Mouse (Mus musculus) G1E (cell line): ENCODE measurements at regions not wholly inside any gene's neighbourhood (a gene's known extent, or its start where the extent isn't known, plus 50 kb on each side); places are given as distances from the start of the nearest gene placed in this dataset.

ENCODE experiments used
- ATAC-seq: 2 replicates; pipeline ENCODE4 v1.8.0; 2016; ENCODE audit warnings: mild to moderate bottlenecking; ENCODE audit not compliant: insufficient number of reproducible peaks, poor library complexity, low FRiP score, severe bottlenecking; ENCODE audit errors: extremely low read depth
- DNase-seq: peaks from one replicate; pipeline ENCODE4 v3.0.0; 2012; ENCODE audit warnings: low spot score
- H3K27me3 ChIP-seq: 2 replicates; pipeline ENCODE4 v1.6.1; 2012; ENCODE audit warnings: mild to moderate bottlenecking, low read length, inconsistent platforms; ENCODE audit not compliant: insufficient read depth
- H3K36me3 ChIP-seq: replicated peaks from 2 replicates; pipeline ENCODE3; 2012; ENCODE audit warnings: mild to moderate bottlenecking, inconsistent platforms
- H3K4me1 ChIP-seq: 2 replicates; pipeline ENCODE4 v1.6.1; 2012; ENCODE audit warnings: low read depth, low read length, inconsistent platforms, mixed read lengths; ENCODE audit not compliant: insufficient read depth
- H3K4me3 ChIP-seq: 2 replicates; pipeline ENCODE4 v1.5.1; 2012; ENCODE audit warnings: low read depth, mild to moderate bottlenecking, inconsistent platforms, low read length, moderate library complexity, mixed read lengths
- H3K9me3 ChIP-seq: replicated peaks from 2 replicates; pipeline ENCODE4 v1.6.1; 2012; ENCODE audit warnings: inconsistent platforms
- CTCF ChIP-seq: IDR thresholded peaks from 2 replicates; pipeline ENCODE4 v1.5.1; 2012; ENCODE audit warnings: low read depth, low read length, inconsistent platforms, mixed read lengths
- GATA1 ChIP-seq: IDR thresholded peaks from 2 replicates; pipeline ENCODE4 v1.6.1; 2012; ENCODE audit warnings: borderline replicate concordance, low read length, inconsistent platforms, mixed read lengths
- GATA2 ChIP-seq: IDR thresholded peaks from 2 replicates; pipeline ENCODE4 v1.6.1; 2012; ENCODE audit warnings: low read depth, low read length, inconsistent platforms, borderline replicate concordance
- POLR2AphosphoS5 ChIP-seq: IDR thresholded peaks from 2 replicates; pipeline ENCODE4 v1.6.1; 2012; ENCODE audit warnings: low read depth, low read length, inconsistent platforms; ENCODE audit not compliant: insufficient replicate concordance
- TAL1 ChIP-seq: conservative IDR thresholded peaks from 2 replicates; pipeline ENCODE4 v1.6.1; 2012; ENCODE audit warnings: low read depth, low read length, inconsistent platforms, mixed read lengths

DNA sequence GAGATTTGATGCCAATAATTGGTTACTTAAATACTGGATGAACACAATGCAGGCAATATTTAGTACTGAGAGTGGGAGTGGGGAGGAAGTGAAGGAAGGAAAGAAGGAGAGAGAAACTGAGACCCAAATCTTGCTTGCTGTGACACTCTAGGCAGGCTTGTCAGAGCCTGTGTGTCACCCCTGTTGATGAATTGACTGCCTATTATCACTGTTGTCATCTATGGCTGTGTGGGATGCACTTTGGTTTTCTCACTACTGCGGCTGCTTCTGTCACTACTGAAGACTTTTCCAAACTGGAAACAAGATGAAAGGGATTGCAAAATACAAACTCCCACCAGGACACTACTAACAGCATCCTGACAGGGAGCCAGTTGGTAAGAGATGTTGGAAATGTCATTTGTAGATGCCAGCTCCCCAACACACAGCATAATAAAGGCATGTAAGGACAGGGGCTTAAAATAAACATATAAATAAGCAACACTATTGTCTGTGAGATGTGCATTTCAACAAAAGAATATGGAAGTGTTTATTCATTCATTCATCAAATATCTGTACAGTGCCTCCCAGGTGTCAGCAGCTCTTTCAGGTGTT lies 207.0 kb upstream of the Ufl1 start:
- Histone ChIP-seq H3K36me3 (no peaks in the 10 kb centered on the region), H3K4me1 (no peaks in the 10 kb centered on the region), H3K9me3 (no peaks in the 10 kb centered on the region), H3K4me3 (no peak overlapping the region), H3K27me3 (no peaks in the 10 kb centered on the region; the same call in 1 of the 2 replicates)
- ATAC-seq (no peak), DNase-seq (no peak)
- TF ChIP-seq GATA2 (no peak), GATA1 (no peak), POLR2AphosphoS5 (no peak), CTCF (no peak), TAL1 (no peak)

DNA sequence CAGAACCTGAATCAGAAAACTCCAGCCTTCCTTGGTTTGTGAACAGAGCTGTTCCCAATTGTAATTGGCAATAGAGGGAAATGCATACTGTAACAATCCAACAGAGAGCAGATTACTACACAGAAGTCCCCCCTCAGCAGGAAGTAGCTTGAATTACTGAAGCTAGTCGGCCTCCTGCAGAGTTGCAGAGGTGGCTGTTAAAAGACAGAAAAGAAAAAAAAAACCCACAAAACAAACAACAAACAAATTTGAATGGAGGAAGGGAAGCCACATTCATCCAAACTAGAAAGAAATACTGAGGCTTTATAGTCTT lies 202.0 kb upstream of the Ufl1 start:
- no peaks in the 10 kb centered on the region for H3K36me3 ChIP-seq
- TF ChIP-seq GATA1 (no peak), TAL1 (no peak), CTCF (no peak), GATA2 (no peak), POLR2AphosphoS5 (no peak)
- H3K4me1 ChIP-seq, result no peaks in the 10 kb centered on the region
- H3K4me3 ChIP-seq, result no peak overlapping the region
- H3K27me3 ChIP-seq, result peaks cover 3% of the 10 kb centered on the region
- no peaks in the 10 kb centered on the region for H3K9me3 ChIP-seq
- no peak for DNase-seq
- ATAC-seq, result no peak

DNA sequence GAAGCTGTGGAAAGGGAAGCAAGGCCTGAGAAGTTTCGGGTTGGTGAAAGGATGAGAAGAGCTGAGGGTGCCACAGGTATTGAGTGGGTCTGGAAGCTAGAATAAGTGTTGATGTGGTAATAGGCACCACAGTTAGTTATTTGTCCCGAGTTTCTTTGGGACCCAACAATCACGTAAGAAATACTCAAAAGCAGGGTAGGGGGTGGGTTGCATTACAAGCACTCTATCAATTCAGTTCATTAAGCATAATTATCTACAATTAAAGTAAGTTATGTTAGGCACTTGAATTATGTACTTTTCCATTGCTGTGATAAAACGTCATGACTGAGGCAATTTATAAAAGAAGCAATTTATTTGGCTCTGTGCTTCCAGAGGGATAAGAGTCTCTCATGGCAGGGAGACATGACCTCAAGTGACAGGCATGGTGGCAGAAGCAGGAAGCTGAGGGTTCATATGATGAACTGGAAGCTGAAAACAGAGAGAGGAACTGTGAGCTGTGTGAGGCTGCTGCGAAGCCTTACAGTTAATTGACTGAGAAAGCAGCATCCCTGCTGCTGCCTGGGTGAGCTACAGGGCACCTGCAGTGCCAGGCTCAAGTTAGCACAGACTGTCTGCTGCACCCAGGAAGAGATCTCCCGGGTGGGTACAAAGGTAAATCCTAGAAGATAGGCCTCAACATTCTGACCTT lies 201.5 kb upstream of the Ufl1 start:
- peaks cover 3% of the 10 kb centered on the region for H3K27me3 ChIP-seq
- H3K4me1 ChIP-seq, result no peaks in the 10 kb centered on the region
- DNase-seq, result no peak
- ATAC-seq, result no peak
- H3K9me3 ChIP-seq, result no peaks in the 10 kb centered on the region
- TF ChIP-seq CTCF (no peak), TAL1 (no peak), GATA1 (no peak), POLR2AphosphoS5 (no peak), GATA2 (no peak)
- H3K4me3 ChIP-seq, result no peak overlapping the region
- no peaks in the 10 kb centered on the region for H3K36me3 ChIP-seq

DNA sequence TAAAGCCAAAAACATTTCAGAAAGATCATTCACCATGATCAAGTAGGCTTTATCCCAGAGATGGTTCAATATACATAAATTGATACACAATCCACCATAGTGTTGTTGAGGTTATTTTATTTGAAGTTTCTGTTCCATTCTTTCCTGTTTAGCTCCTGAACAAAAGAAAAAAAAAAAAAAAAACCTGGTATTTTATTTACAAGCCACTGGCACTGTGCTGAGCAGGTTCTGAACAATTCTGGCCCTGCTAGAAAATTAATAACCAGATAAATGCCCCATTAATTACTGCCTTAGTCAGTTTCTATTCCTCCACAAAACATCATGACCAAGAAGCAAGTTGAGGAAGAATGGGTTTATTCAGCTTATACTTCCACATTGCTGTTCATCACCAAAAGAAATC lies 191.4 kb upstream of the Ufl1 start:
- Histone ChIP-seq H3K9me3 (no peaks in the 10 kb centered on the region), H3K4me1 (no peaks in the 10 kb centered on the region; the same call in 1 of the 2 replicates), H3K27me3 (no peaks in the 10 kb centered on the region), H3K36me3 (no peaks in the 10 kb centered on the region), H3K4me3 (no peak overlapping the region)
- no peak for TF ChIP-seq TAL1
- TF ChIP-seq GATA2, result no peak
- TF ChIP-seq CTCF, result no peak
- no peak for TF ChIP-seq POLR2AphosphoS5
- no peak for TF ChIP-seq GATA1
- DNase-seq, result no peak
- ATAC-seq, result no peak

DNA sequence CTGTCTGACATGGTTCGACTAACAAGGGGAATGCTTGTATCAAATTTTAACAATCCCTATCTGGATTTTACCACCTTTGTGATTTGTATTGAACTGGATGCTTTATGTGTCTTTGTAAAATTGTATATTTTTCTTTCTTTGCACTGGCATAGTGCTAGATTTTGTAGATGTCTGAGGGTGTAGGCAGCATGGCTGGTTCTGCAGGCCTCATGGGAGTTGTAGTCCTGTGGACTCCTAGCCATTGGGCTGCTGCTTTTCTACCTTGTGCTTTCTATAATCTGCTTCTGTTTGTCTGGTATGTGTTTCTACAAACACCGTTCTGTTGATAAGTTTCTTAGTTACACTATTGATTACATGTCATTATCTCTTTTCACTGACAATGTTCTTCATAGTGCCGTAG lies 184.9 kb upstream of the Ufl1 start:
- Histone ChIP-seq H3K9me3 (no peaks in the 10 kb centered on the region), H3K4me1 (peaks cover 4% of the 10 kb centered on the region; the same call in 1 of the 2 replicates), H3K27me3 (no peaks in the 10 kb centered on the region), H3K36me3 (no peaks in the 10 kb centered on the region), H3K4me3 (no peak overlapping the region)
- TF ChIP-seq CTCF (no peak), GATA1 (no peak), POLR2AphosphoS5 (no peak), GATA2 (no peak), TAL1 (no peak)
- DNase-seq (no peak), ATAC-seq (peak; percentile 57; the same call in 1 of the 2 replicates)

DNA sequence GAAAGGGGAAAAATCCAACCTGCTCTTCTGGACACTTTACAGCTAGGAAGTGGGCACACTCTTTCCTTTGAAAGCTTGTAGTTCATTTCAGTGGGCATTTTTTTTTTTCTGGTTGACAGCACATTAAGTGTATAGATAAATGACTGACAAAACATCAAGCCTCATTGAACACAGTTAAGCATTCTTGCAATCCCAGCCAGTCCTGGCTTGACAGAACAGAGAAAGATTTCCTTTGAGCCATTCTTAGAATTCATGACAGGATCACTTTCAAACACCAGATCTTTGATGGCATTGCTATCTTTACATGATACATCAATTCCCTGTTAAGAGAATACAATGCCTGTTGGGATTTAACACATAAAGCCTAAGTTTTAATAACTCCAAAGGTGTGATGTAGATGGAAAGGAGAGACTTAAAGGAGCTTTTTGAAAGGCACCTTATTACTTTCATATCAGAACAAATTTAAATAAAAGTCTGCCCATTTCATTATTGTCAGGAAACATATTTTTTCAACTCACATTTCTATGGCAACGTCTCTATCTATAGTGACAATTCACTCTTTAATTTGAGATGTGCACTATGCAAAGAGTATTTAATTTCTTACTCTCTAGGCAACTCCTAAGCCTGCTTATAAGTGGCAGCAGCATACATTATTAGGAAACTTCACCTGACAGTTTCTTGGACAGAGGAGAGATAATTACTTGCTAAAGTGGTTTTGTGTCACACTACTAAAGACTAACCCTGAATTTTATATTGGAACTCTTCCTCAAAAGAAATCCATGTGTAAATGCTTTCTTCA lies 183.4 kb upstream of the Ufl1 start:
- DNase-seq (no peak), ATAC-seq (no peak)
- no peak for TF ChIP-seq TAL1
- TF ChIP-seq POLR2AphosphoS5, result no peak
- TF ChIP-seq CTCF, result no peak
- no peak for TF ChIP-seq GATA2
- no peak for TF ChIP-seq GATA1
- Histone ChIP-seq H3K36me3 (no peaks in the 10 kb centered on the region), H3K4me1 (peaks cover 4% of the 10 kb centered on the region; the same call in 1 of the 2 replicates), H3K4me3 (no peak overlapping the region), H3K27me3 (no peaks in the 10 kb centered on the region), H3K9me3 (no peaks in the 10 kb centered on the region)
